Mouse (Mus musculus) forebrain, embryonic 13.5 days (tissue): Measurements from ENCODE around the gene Pls1. TPM values are rescaled to one million over a fixed set of nuclear protein-coding genes. Genes with fewer than 3 reads are reported as not detected.

Experiments used
- ATAC-seq: fragments of 200-750 bp; cut with Nextera tagmentation; 2 replicates; pipeline ENCODE4 v1.8.0; 2017
- H3K27ac ChIP-seq: fragments of 300-500 bp; sonication (generic); 2 replicates; pipeline ENCODE4 v1.5.1; 2015; ENCODE audit warnings: inconsistent platforms, mild to moderate bottlenecking, moderate library complexity
- H3K27me3 ChIP-seq: fragments of 300-500 bp; sonication (generic); 2 replicates; pipeline ENCODE4 v1.6.1; 2015; ENCODE audit warnings: mild to moderate bottlenecking, inconsistent platforms
- H3K36me3 ChIP-seq: fragments of 300-500 bp; sonication (generic); 2 replicates; pipeline ENCODE4 v1.6.1; 2015; ENCODE audit warnings: mild to moderate bottlenecking, inconsistent platforms; ENCODE audit not compliant: poor library complexity, severe bottlenecking
- H3K4me1 ChIP-seq: fragments of 300-500 bp; sonication (generic); 2 replicates; pipeline ENCODE4 v1.6.1; 2015; ENCODE audit warnings: inconsistent platforms
- H3K4me2 ChIP-seq: fragments of 300-500 bp; sonication (generic); 2 replicates; pipeline ENCODE4 v1.6.1; 2015; ENCODE audit warnings: inconsistent platforms, mild to moderate bottlenecking, moderate library complexity
- H3K4me3 ChIP-seq: fragments of 300-500 bp; sonication (generic); 2 replicates; pipeline ENCODE4 v1.5.1; 2015; ENCODE audit warnings: mild to moderate bottlenecking, inconsistent platforms
- H3K9ac ChIP-seq: fragments of 300-500 bp; sonication (generic); 2 replicates; pipeline ENCODE4 v1.6.1; 2015; ENCODE audit warnings: mild to moderate bottlenecking, inconsistent platforms
- H3K9me3 ChIP-seq: fragments of 300-500 bp; sonication (generic); replicated peaks from 2 replicates; pipeline ENCODE4 v1.6.1; 2016; ENCODE audit warnings: inconsistent platforms
- WGBS: fragments of 180-500 bp; shearing (Covaris S2); methylation state at CpG from one replicate; pipeline ENCODE4 v1.1.7; 2015; 5-methylcytosine and 5-hydroxymethylcytosine counted together
- polyA plus RNA-seq: library from polyadenylated mRNA; unstranded; fragments of >200 nt; fragmentation: Nextera tagmentation; extraction: Ambion mirVana; gene quantifications from 2 replicates; pipeline ENCODE4 v1.2.1, GENCODE M21; 2015

Gene Pls1
- polyA plus RNA-seq: 3.2 and 3.4 TPM in 2 replicates

- Histone ChIP-seq H3K4me3 (peak within 1 kb of the TSS; percentile 64), H3K9ac (peak within 1 kb of the TSS; percentile 76), H3K36me3 (no peaks in the 10 kb centered on the region), H3K4me2 (peak within 1 kb of the TSS; percentile 90), H3K27ac (no peak within 1 kb of the TSS), H3K9me3 (no peaks in the 10 kb centered on the region), H3K4me1 (no peaks in the 10 kb centered on the region; the same call in 1 of the 2 replicates), H3K27me3 (peaks cover 18% of the 10 kb centered on the region)
- ATAC-seq: peak; percentile 95
- under 1% methylated on average over 46 of the region's 46 CpGs for WGBS
These were observed at the start of gene Pls1 for GRCm38 (mm10) chr9:95844825-95845460. Gene Pls1 (minus strand): TSS chr9:95845311.

GRCm38 (mm10) chr9:95882751-95883150 is 37.6 kb upstream of the Pls1 start:
- Histone ChIP-seq H3K9me3 (no peaks in the 10 kb centered on the region), H3K36me3 (peaks cover 37% of the 10 kb centered on the region), H3K9ac (no peak overlapping the region), H3K4me1 (no peaks in the 10 kb centered on the region), H3K4me2 (no peak overlapping the region), H3K27ac (no peak overlapping the region), H3K4me3 (no peak overlapping the region), H3K27me3 (no peaks in the 10 kb centered on the region)
- 93% methylated on average over 2 of the region's 2 CpGs for WGBS
- no peak for ATAC-seq

GRCm38 (mm10) chr9:95878246-95878645 is 33.1 kb upstream of the Pls1 start:
- Histone ChIP-seq H3K27me3 (no peaks in the 10 kb centered on the region), H3K36me3 (peaks cover 33% of the 10 kb centered on the region), H3K4me3 (no peak overlapping the region), H3K4me1 (no peaks in the 10 kb centered on the region), H3K27ac (no peak overlapping the region), H3K9ac (no peak overlapping the region), H3K9me3 (no peaks in the 10 kb centered on the region), H3K4me2 (no peak overlapping the region)
- 94% methylated on average over 5 of the region's 5 CpGs for WGBS
- ATAC-seq: no peak

GRCm38 (mm10) chr9:95858027-95858570 is 13.0 kb upstream of the Pls1 start:
- ATAC-seq: peak; percentile 14
- under 1% methylated on average over 31 of the region's 31 CpGs for WGBS
- no peaks in the 10 kb centered on the region for H3K27me3 ChIP-seq
- no peaks in the 10 kb centered on the region for H3K9me3 ChIP-seq
- 0 out of 2 replicates have a peak, but pooled peaks cover 4% of the 10 kb centered on the region for H3K4me1 ChIP-seq
- peak overlapping the region; percentile 64 for H3K27ac ChIP-seq
- peak overlapping the region; percentile 80 for H3K9ac ChIP-seq
- peak overlapping the region; percentile 86 for H3K4me3 ChIP-seq
- peak overlapping the region; percentile 71 for H3K4me2 ChIP-seq
- peaks cover 5% of the 10 kb centered on the region; the same call in 1 of the 2 replicates for H3K36me3 ChIP-seq

GRCm38 (mm10) chr9:95857414-95858026 is 12.4 kb upstream of the Pls1 start, which contains the start of gene Atr:
Gene Atr (plus strand): TSS chr9:95857597.
- WGBS: under 1% methylated on average over 56 of the region's 69 CpGs
- peak; percentile 93 for ATAC-seq

GRCm38 (mm10) chr9:95856004-95856403 is 10.9 kb upstream of the Pls1 start:
- H3K4me1 ChIP-seq: 0 out of 2 replicates have a peak, but pooled peaks cover 4% of the 10 kb centered on the region
- no peaks in the 10 kb centered on the region for H3K9me3 ChIP-seq
- WGBS: 94% methylated on average over 4 of the region's 4 CpGs
- no peaks in the 10 kb centered on the region for H3K27me3 ChIP-seq
- no peak overlapping the region for H3K4me3 ChIP-seq
- H3K4me2 ChIP-seq: no peak overlapping the region
- no peaks in the 10 kb centered on the region for H3K36me3 ChIP-seq
- H3K27ac ChIP-seq: no peak overlapping the region
- ATAC-seq: no peak
- H3K9ac ChIP-seq: no peak overlapping the region

More at GRCm38 (mm10) chr9:95857414-95858026, 12.4 kb upstream of the Pls1 start, which contains the start of gene Atr:
- Histone ChIP-seq H3K9me3 (no peaks in the 10 kb centered on the region), H3K27ac (peak within 1 kb of the TSS; percentile 64), H3K9ac (peak within 1 kb of the TSS; percentile 80), H3K36me3 (0 out of 2 replicates have a peak, but pooled peaks cover under 1% of the 10 kb centered on the region), H3K4me3 (peak within 1 kb of the TSS; percentile 86), H3K27me3 (no peaks in the 10 kb centered on the region), H3K4me2 (peak within 1 kb of the TSS; percentile 71), H3K4me1 (0 out of 2 replicates have a peak, but pooled peaks cover 4% of the 10 kb centered on the region)

- Histone ChIP-seq H3K4me1 (0 out of 2 replicates have a peak, but pooled peaks cover 4% of the 10 kb centered on the region), H3K4me2 (no peak overlapping the region), H3K36me3 (no peaks in the 10 kb centered on the region), H3K27me3 (no peaks in the 10 kb centered on the region), H3K27ac (no peak overlapping the region), H3K4me3 (no peak overlapping the region), H3K9me3 (no peaks in the 10 kb centered on the region), H3K9ac (no peak overlapping the region)
- no peak for ATAC-seq
- WGBS: 79% methylated on average over 2 of the region's 2 CpGs
These were observed 9.8 kb upstream of the Pls1 start for GRCm38 (mm10) chr9:95854891-95855290.

- ATAC-seq: peak; percentile 39
- H3K4me3 ChIP-seq: no peak overlapping the region
- H3K4me2 ChIP-seq: no peak overlapping the region
- WGBS: 24% methylated on average over 4 of the region's 4 CpGs
- H3K27me3 ChIP-seq: no peaks in the 10 kb centered on the region
- no peaks in the 10 kb centered on the region for H3K4me1 ChIP-seq
- no peak overlapping the region for H3K9ac ChIP-seq
- H3K27ac ChIP-seq: no peak overlapping the region
- no peaks in the 10 kb centered on the region for H3K9me3 ChIP-seq
- no peaks in the 10 kb centered on the region for H3K36me3 ChIP-seq
These were observed 7.8 kb upstream of the Pls1 start for GRCm38 (mm10) chr9:95852896-95853295.

- H3K36me3 ChIP-seq: no peaks in the 10 kb centered on the region
- no peak overlapping the region for H3K4me2 ChIP-seq
- no peaks in the 10 kb centered on the region for H3K27me3 ChIP-seq
- H3K9ac ChIP-seq: no peak overlapping the region
- no peak overlapping the region for H3K4me3 ChIP-seq
- H3K9me3 ChIP-seq: no peaks in the 10 kb centered on the region
- no peaks in the 10 kb centered on the region for H3K4me1 ChIP-seq
- 81% methylated on average over 11 of the region's 11 CpGs for WGBS
- H3K27ac ChIP-seq: no peak overlapping the region
- ATAC-seq: no peak
These were observed 6.6 kb upstream of the Pls1 start for GRCm38 (mm10) chr9:95851671-95852070.

GRCm38 (mm10) chr9:95845711-95846110 is 600 bp upstream of the Pls1 start:
- H3K9ac ChIP-seq: no peak overlapping the region
- peak overlapping the region; percentile 64; the same call in 1 of the 2 replicates for H3K4me3 ChIP-seq
- peaks cover 18% of the 10 kb centered on the region for H3K27me3 ChIP-seq
- WGBS: 64% methylated on average over 4 of the region's 4 CpGs
- H3K36me3 ChIP-seq: no peaks in the 10 kb centered on the region
- H3K9me3 ChIP-seq: no peaks in the 10 kb centered on the region
- peak overlapping the region; percentile 90 for H3K4me2 ChIP-seq
- H3K4me1 ChIP-seq: no peaks in the 10 kb centered on the region; the same call in 1 of the 2 replicates
- H3K27ac ChIP-seq: no peak overlapping the region
- 0 out of 2 replicates have a peak, but pooled peaks have one; percentile 9 for ATAC-seq

- H3K4me1 ChIP-seq: no peaks in the 10 kb centered on the region
- H3K9ac ChIP-seq: no peak overlapping the region
- no peaks in the 10 kb centered on the region for H3K9me3 ChIP-seq
- ATAC-seq: no peak
- no peaks in the 10 kb centered on the region for H3K36me3 ChIP-seq
- H3K27ac ChIP-seq: no peak overlapping the region
- 95% methylated on average over 3 of the region's 3 CpGs for WGBS
- H3K4me2 ChIP-seq: no peak overlapping the region
- H3K27me3 ChIP-seq: peaks cover 15% of the 10 kb centered on the region
- H3K4me3 ChIP-seq: no peak overlapping the region
These were observed 5.7 kb downstream of the Pls1 start for GRCm38 (mm10) chr9:95839424-95839823.

GRCm38 (mm10) chr9:95835741-95836140 is 9.4 kb downstream of the Pls1 start:
- Histone ChIP-seq H3K4me2 (no peak overlapping the region), H3K36me3 (no peaks in the 10 kb centered on the region), H3K27me3 (no peaks in the 10 kb centered on the region), H3K4me3 (no peak overlapping the region), H3K4me1 (no peaks in the 10 kb centered on the region), H3K9me3 (no peaks in the 10 kb centered on the region), H3K27ac (no peak overlapping the region), H3K9ac (no peak overlapping the region)
- ATAC-seq: no peak
- WGBS: 94% methylated on average over 10 of the region's 10 CpGs
